Mouse (Mus musculus): ENCODE measurements around the gene Acot4. TPM values are rescaled to one million over a fixed set of nuclear protein-coding genes. Genes with fewer than 3 reads are reported as not detected.
"Not testable (repeated sequence)": the region's sequence is repeated elsewhere in the genome, so short reads cannot be mapped to it uniquely, and the experiment has no call there.

Acot4 gene
- polyA plus RNA-seq, 1 experiment from 2014 or later, result 0.33 TPM

- H3K27me3 ChIP-seq, result no peaks in the 10 kb centered on the region
- DNase-seq (ENCODE audit: low read depth, low spot score) (peak; percentile 31), ATAC-seq (peak; percentile 57)
- peak; percentile 79 for TF ChIP-seq CTCF (IDR thresholded peaks at IDR 0.05)
- CTCF ChIA-PET, result interaction anchor here (0.7 to 2.2 kb wide), 10 partner anchors 9 to 161 kb away, joined by 3 to 15 read pairs (median 4); partner anchors contain the start of gene Acot2
- in situ Hi-C loops (cut with MboI; ENCODE audit: low pct_unique_long_range_greater_than_20kb), result no loop called here
- POLR2A ChIA-PET, result interaction anchor here (1.0 kb wide), 2 partner anchors 43 to 102 kb away, joined by 3 read pairs; partner anchors contain the start of gene Acot2
Measured at GRCm38 (mm10) chr12:84030659-84031332, 7.4 kb upstream of the Acot4 start.

- DNase-seq (ENCODE audit: low read depth, low spot score) (no peak), ATAC-seq (no peak)
- no peak for TF ChIP-seq CTCF (IDR thresholded peaks at IDR 0.05)
- H3K27me3 ChIP-seq, result no peaks in the 10 kb centered on the region
- in situ Hi-C loops (cut with MboI; ENCODE audit: low pct_unique_long_range_greater_than_20kb), result no loop called here
- POLR2A ChIA-PET, result no interaction called here
- CTCF ChIA-PET, result interaction anchor here (1.2 to 2.4 kb wide), 2 partner anchors 9 to 61 kb away, joined by 3 to 7 read pairs; no protein-coding TSS in a partner anchor
Measured at GRCm38 (mm10) chr12:84032854-84033253, 5.3 kb upstream of the Acot4 start.

DNA sequence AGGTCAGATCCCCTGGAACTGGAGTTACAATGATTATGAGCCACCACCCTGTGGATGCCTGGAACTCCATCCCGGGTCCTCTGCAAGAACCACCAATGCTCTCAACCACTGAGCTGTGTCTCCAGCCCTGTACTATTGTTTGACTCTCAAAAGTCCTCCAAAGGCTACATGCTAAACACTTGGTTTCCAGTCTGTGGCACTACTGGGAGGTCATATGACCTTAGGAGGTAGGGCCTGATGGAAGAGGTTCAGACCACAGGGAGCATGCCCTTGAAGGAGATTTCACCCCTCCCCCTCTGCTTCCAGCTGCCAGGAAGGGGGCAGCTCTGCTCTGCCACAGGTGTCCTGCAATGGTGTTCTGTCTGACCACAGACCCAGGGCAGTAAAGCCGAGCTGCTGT is 4.9 kb upstream of the Acot4 start:
- in situ Hi-C loops (cut with MboI; ENCODE audit: low pct_unique_long_range_greater_than_20kb); DNase-seq (ENCODE audit: low read depth, low spot score); ATAC-seq; H3K27me3 ChIP-seq; POLR2A ChIA-PET: not testable (repeated sequence)
- CTCF ChIA-PET, result interaction anchor here (1.2 to 2.4 kb wide), 2 partner anchors 8 to 61 kb away, joined by 3 to 7 read pairs; no protein-coding TSS in a partner anchor

GRCm38 (mm10) chr12:84034108-84034507 is 4.1 kb upstream of the Acot4 start:
- POLR2A ChIA-PET, result no interaction called here
- ATAC-seq, result no peak

DNA sequence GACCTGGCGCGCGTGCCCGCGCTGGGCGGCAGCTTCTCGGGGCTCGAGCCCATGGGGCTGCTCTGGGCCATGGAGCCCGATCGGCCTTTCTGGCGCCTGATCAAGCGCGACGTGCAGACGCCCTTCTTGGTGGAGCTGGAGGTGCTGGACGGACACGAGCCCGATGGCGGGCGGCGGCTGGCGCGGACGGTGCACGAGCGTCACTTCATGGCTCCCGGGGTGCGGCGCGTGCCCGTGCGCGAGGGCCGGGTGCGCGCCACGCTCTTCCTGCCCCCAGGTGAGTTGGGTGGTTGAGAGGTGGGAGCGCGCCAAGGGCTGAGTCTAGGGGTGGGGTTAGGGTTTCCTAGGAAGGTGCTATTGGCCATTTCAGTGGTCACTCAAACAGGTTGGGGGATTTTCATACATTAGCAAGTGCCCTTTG is 522 bp downstream of the Acot4 start, which contains the start of gene Gm49366:
Gm49366 (plus strand) TSS at position 245 of the 421 bp plus-strand sequence.
- POLR2A ChIA-PET; ATAC-seq; DNase-seq (ENCODE audit: low read depth, low spot score); H3K27me3 ChIP-seq; in situ Hi-C loops (cut with MboI; ENCODE audit: low pct_unique_long_range_greater_than_20kb): not testable (repeated sequence)
- CTCF ChIA-PET, result interaction anchor here (1.2 to 1.8 kb wide), 2 partner anchors 7 to 67 kb away, joined by 3 to 4 read pairs; no protein-coding TSS in a partner anchor

More at GRCm38 (mm10) chr12:84034108-84034507, 4.1 kb upstream of the Acot4 start:
- no peak for TF ChIP-seq CTCF (IDR thresholded peaks at IDR 0.05)
- CTCF ChIA-PET, result interaction anchor here (2.4 kb wide), 1 partner anchor 62 kb away, joined by 7 read pairs; no protein-coding TSS in a partner anchor
- no peaks in the 10 kb centered on the region for H3K27me3 ChIP-seq
- in situ Hi-C loops (cut with MboI; ENCODE audit: low pct_unique_long_range_greater_than_20kb), result no loop called here
- DNase-seq (ENCODE audit: low read depth, low spot score), result no peak

- ATAC-seq, result no peak
- in situ Hi-C loops (cut with MboI; ENCODE audit: low pct_unique_long_range_greater_than_20kb), result no loop called here
- TF ChIP-seq CTCF (IDR thresholded peaks at IDR 0.05), result no peak
- POLR2A ChIA-PET, result no interaction called here
- CTCF ChIA-PET, result interaction anchor here (1.0 to 1.1 kb wide), 2 partner anchors 9 kb away, joined by 3 to 4 read pairs; no protein-coding TSS in a partner anchor
- DNase-seq (ENCODE audit: low read depth, low spot score), result no peak
- H3K27me3 ChIP-seq, result no peaks in the 10 kb centered on the region
Measured at GRCm38 (mm10) chr12:84042248-84042647, 4.1 kb downstream of the Acot4 start.

DNA sequence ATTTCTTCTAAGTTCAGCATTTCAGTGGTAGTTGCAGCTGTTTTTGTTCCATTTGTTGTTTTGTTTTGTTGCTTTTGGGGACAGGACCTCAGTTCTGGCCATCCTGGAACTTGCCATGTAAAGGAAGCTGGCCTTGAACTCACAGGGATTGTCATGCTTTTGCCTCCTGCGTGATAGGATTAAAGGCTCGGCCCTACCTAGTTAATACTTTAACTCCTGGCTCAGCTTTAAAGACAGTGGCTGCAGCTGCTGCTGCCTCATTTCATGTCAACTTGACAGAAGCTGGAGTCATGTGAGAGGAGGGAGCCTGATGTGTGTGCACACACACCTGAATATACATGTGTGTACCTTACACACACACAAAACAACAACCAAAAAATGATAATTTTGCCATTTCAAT is 5.9 kb downstream of the Acot4 start:
- ChIA-PET POLR2A (no interaction called here), CTCF (no interaction called here)
- no peaks in the 10 kb centered on the region for H3K27me3 ChIP-seq

DNA sequence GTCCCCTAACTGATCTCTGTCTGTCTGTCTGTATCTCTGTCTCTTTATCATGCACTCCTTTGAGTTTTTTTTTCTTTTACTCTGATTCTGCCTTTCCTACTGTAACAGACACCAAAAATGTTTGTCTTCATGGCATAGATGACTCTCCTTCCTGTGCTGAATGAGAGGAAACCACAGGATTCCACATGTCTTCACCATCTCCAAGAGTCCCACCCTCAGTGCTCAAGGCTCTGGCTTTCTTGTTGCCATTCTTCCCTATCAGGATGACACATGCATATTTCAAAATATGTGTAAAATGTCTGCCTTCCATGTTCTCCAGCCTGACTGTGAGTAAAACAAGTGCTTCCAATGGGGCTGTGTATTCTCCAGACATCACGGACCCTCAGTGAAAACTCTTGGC is 8.7 kb downstream of the Acot4 start:
- H3K27me3 ChIP-seq, result no peaks in the 10 kb centered on the region
- CTCF ChIA-PET, result no interaction called here
- in situ Hi-C loops (cut with MboI; ENCODE audit: low pct_unique_long_range_greater_than_20kb), result no loop called here
- no peak for TF ChIP-seq CTCF (IDR thresholded peaks at IDR 0.05)
- DNase-seq (ENCODE audit: low read depth, low spot score), result no peak
- POLR2A ChIA-PET, result no interaction called here
- no peak for ATAC-seq

More for the DNA sequence above, 5.9 kb downstream of the Acot4 start:
- ATAC-seq (no peak), DNase-seq (ENCODE audit: low read depth, low spot score) (no peak)
- no peak for TF ChIP-seq CTCF (IDR thresholded peaks at IDR 0.05)
- in situ Hi-C loops (cut with MboI; ENCODE audit: low pct_unique_long_range_greater_than_20kb), result no loop called here

DNA sequence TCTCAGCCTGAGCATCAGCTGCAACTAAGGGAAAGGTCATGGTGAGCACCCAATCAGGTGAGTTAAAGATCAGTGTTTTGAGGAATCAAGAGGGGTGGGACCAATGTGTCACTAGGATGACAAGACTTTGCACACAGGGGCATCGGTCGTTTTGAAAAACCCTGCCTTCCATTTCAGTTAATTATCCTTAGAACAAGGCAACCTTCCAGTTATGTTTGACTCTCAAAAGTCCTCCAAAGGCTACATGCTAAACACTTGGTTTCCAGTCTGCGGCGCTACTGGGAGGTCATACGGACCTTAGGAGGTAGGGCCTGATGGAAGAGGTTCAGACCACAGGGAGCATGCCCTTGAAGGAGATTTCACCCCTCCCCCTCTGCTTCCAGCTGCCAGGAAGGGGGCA is 12.6 kb downstream of the Acot4 start:
- H3K27me3 ChIP-seq; in situ Hi-C loops (cut with MboI; ENCODE audit: low pct_unique_long_range_greater_than_20kb); DNase-seq (ENCODE audit: low read depth, low spot score); ATAC-seq: not testable (repeated sequence)
- ChIA-PET POLR2A (interaction anchor here (0.5 kb wide), 1 partner anchor 70 kb away, joined by 3 read pairs; no protein-coding TSS in a partner anchor), CTCF (interaction anchor here (2.0 kb wide), 1 partner anchor 9 kb away, joined by 4 read pairs; no protein-coding TSS in a partner anchor)

- DNase-seq (ENCODE audit: low read depth, low spot score) (peak; percentile 33), ATAC-seq (no peak)
- no peaks in the 10 kb centered on the region for H3K27me3 ChIP-seq
- ChIA-PET POLR2A (interaction anchor here (0.8 to 1.1 kb wide), 2 partner anchors 28 to 193 kb away, joined by 3 to 5 read pairs; no protein-coding TSS in a partner anchor), CTCF (interaction anchor here (1.1 to 2.0 kb wide), 4 partner anchors 9 to 81 kb away, joined by 3 to 4 read pairs (median 4); partner anchors contain the start of gene Acot2)
- TF ChIP-seq CTCF (IDR thresholded peaks at IDR 0.05), result no peak
- in situ Hi-C loops (cut with MboI; ENCODE audit: low pct_unique_long_range_greater_than_20kb), result no loop called here
Measured at GRCm38 (mm10) chr12:84051937-84052474, 13.8 kb downstream of the Acot4 start, which contains the start of gene Acot3. Gene Acot3 (plus strand): TSS chr12:84052144.

Measured in Patski (cell line).